ENCODE assay signal across 15 mouse cellular contexts in the genomic region with DNA sequence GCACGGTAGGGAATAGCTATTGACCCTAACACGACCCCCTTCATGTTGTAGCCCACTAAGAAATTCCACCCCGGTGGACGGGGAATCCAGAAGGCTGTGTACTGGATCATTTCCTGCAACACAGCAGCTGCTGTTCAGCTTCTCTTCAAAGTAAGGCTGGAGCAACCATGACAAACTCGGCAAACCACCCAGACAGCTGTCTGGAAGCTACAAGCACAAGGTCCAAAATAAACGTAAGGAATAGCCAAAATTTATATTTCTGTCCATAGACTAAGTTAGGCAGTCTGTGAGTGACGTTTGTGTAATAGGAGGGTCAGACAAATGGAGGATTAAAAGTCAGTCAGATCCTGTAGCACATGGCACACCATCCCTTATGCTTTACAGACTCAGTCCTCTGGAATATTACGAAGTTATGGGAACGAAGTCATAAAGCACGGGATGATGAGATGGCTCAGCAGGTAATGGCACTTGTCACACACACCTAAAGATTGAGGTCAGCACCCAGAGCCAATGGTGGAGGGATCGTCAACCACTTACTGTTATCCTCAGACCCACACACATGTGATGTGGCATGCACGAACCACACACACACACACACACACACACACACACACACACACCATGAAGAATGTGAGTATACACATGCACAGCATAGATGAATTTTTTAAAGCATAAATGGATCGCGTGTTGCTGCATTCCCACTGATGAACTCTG.
DNase-seq lines count a peak whose midpoint lies in the region; ATAC-seq and TF ChIP-seq lines count a peak whose summit lies in the region.
"Had no signal": no experiment of that assay in that cellular context is flagged by ENCODE, and none has a peak within 500 bp of the region (broad histone marks: within the 10 kb centered on the region; RNA-seq: fewer than 3 reads in every experiment).

No protein-coding gene starts in this region.

- no peak overlapping the region for H3ac ChIP-seq in myocyte (ENCODE audit: control insufficient read depth, insufficient read length)

- WGBS in heart, embryonic 14.5 days, result 34% methylated on average over 14 of the region's 14 CpGs
- WGBS in heart, adult 2 months, result 46% methylated on average over 14 of the region's 14 CpGs
- WGBS in lung, embryonic 16.5 days, result 46% methylated on average over 14 of the region's 14 CpGs
- 65% methylated on average over 14 of the region's 14 CpGs for WGBS in liver, embryonic 12.5 days (ENCODE audit: insufficient replicate concordance)

- no peak overlapping the region for H3K4me3 ChIP-seq in heart, embryonic 14.5 days (ENCODE audit: control insufficient read depth in 1 of 2, insufficient read depth in 1 of 2, low read depth in 1 of 2, low read length in 2 of 2)
- no peak overlapping the region for H3K4me3 ChIP-seq in heart, adult 2 months
- no peak overlapping the region for H3K4me3 ChIP-seq in lung, embryonic 16.5 days (ENCODE audit: low read length)
- H3K4me3 ChIP-seq in embryonic fibroblast, embryonic 13.5 days (ENCODE audit: insufficient read depth, low read length), result no peak overlapping the region
- no peak overlapping the region for H3K4me3 ChIP-seq in myocyte
- H3K4me3 ChIP-seq in liver, embryonic 12.5 days, result no peak overlapping the region

- TF ChIP-seq CTCF in heart, adult 2 months (IDR thresholded peaks at IDR 0.05), result no peak
- TF ChIP-seq CTCF in embryonic fibroblast, embryonic 13.5 days (IDR thresholded peaks at IDR 0.05; ENCODE audit: borderline replicate concordance, insufficient read depth, low read length), result no peak

- peaks cover 18 to 31% of the 10 kb centered on the region in 2 experiments for H3K4me1 ChIP-seq in heart, embryonic 14.5 days (ENCODE audit: control insufficient read depth in 2 of 2, insufficient read depth in 2 of 2, low read length in 2 of 2)
- H3K4me1 ChIP-seq in heart, adult 2 months (ENCODE audit: control insufficient read depth, insufficient read depth, low read length), result peaks cover 1% of the 10 kb centered on the region; the same call in 1 of the 2 replicates
- peaks cover 15% of the 10 kb centered on the region for H3K4me1 ChIP-seq in lung, embryonic 16.5 days (replicated peaks; ENCODE audit: control insufficient read depth, insufficient read depth, low read length)
- peaks cover 19% of the 10 kb centered on the region for H3K4me1 ChIP-seq in embryonic fibroblast, embryonic 13.5 days (ENCODE audit: control insufficient read depth, insufficient read depth, low read length)
- peaks cover 6% of the 10 kb centered on the region; the same call in 1 of the 2 replicates for H3K4me1 ChIP-seq in liver, embryonic 12.5 days

- no peak for TF ChIP-seq EP300 in heart, adult 2 months (IDR thresholded peaks at IDR 0.05; ENCODE audit: insufficient read depth, low read depth, low read length)

- no peaks in the 10 kb centered on the region for H3K36me3 ChIP-seq in heart, embryonic 14.5 days (ENCODE audit: control insufficient read depth, insufficient read depth, low read length)
- H3K36me3 ChIP-seq in heart, adult 2 months (ENCODE audit: control insufficient read depth, insufficient read depth, low read length), result no peaks in the 10 kb centered on the region
- no peaks in the 10 kb centered on the region for H3K36me3 ChIP-seq in lung, embryonic 16.5 days (ENCODE audit: control insufficient read depth, insufficient read depth, low read length)
- no peaks in the 10 kb centered on the region for H3K36me3 ChIP-seq in myocyte (ENCODE audit: control insufficient read depth, insufficient read depth)
- no peaks in the 10 kb centered on the region for H3K36me3 ChIP-seq in liver, embryonic 12.5 days

- H3K79me2 ChIP-seq in heart, adult 2 months (replicated peaks; ENCODE audit: control insufficient read depth, insufficient read depth, low read length), result no peaks in the 10 kb centered on the region
- H3K79me2 ChIP-seq in myocyte (ENCODE audit: control insufficient read depth, insufficient read depth), result peaks cover 61% of the 10 kb centered on the region

- H3K27me3 ChIP-seq in heart, embryonic 14.5 days (ENCODE audit: control insufficient read depth, insufficient read depth, low read length), result no peaks in the 10 kb centered on the region
- no peaks in the 10 kb centered on the region for H3K27me3 ChIP-seq in heart, adult 2 months (ENCODE audit: control insufficient read depth, insufficient read depth, low read length)
- H3K27me3 ChIP-seq in lung, embryonic 16.5 days (ENCODE audit: control insufficient read depth, insufficient read depth, low read depth, low read length), result no peaks in the 10 kb centered on the region
- no peaks in the 10 kb centered on the region for H3K27me3 ChIP-seq in myocyte (ENCODE audit: control insufficient read depth, insufficient read depth, insufficient read length)
- no peaks in the 10 kb centered on the region for H3K27me3 ChIP-seq in liver, embryonic 12.5 days (replicated peaks)
- H3K27me3 ChIP-seq: CH12.LX had no signal

- peak overlapping the region; percentile 6 to 28; a peak in 2 of 4 replicates for H3K27ac ChIP-seq in heart, embryonic 14.5 days (replicated peaks in 1 of 2; ENCODE audit: control insufficient read depth in 1 of 2, insufficient read depth in 1 of 2, low read depth in 2 of 2, low read length in 2 of 2)
- no peak overlapping the region for H3K27ac ChIP-seq in heart, adult 2 months
- H3K27ac ChIP-seq in lung, embryonic 16.5 days (ENCODE audit: low read length), result no peak overlapping the region
- H3K27ac ChIP-seq in embryonic fibroblast, embryonic 13.5 days (ENCODE audit: insufficient read depth, low read length), result peak overlapping the region; percentile 94
- H3K27ac ChIP-seq in liver, embryonic 12.5 days, result no peak overlapping the region

- H3K4me2 ChIP-seq in heart, embryonic 14.5 days (ENCODE audit: low read length), result peak overlapping the region; percentile 29
- no peak overlapping the region for H3K4me2 ChIP-seq in lung, embryonic 16.5 days (ENCODE audit: low read depth, low read length)
- H3K4me2 ChIP-seq in myocyte (ENCODE audit: low read depth), result peak overlapping the region; percentile 37
- no peak overlapping the region for H3K4me2 ChIP-seq in liver, embryonic 12.5 days

- H3K9ac ChIP-seq in heart, embryonic 14.5 days (ENCODE audit: low read length), result no peak overlapping the region
- no peak overlapping the region for H3K9ac ChIP-seq in heart, adult 2 months (ENCODE audit: low read depth, low read length)
- no peak overlapping the region for H3K9ac ChIP-seq in lung, embryonic 16.5 days (ENCODE audit: low read length)
- no peak overlapping the region for H3K9ac ChIP-seq in liver, embryonic 12.5 days

- no peaks in the 10 kb centered on the region for H3K9me3 ChIP-seq in heart, embryonic 14.5 days (ENCODE audit: control insufficient read depth, low read length)
- H3K9me3 ChIP-seq in lung, embryonic 16.5 days (ENCODE audit: control insufficient read depth, low read length), result no peaks in the 10 kb centered on the region
- no peaks in the 10 kb centered on the region for H3K9me3 ChIP-seq in liver, embryonic 12.5 days (replicated peaks)

- ATAC-seq in heart, embryonic 14.5 days (ENCODE audit: insufficient number of reproducible peaks, insufficient read depth, low FRiP score, low read depth), result no peak
- peak; percentile 35 for ATAC-seq in lung, embryonic 16.5 days (ENCODE audit: low read depth)
- no peak for ATAC-seq in liver, embryonic 12.5 days
- ATAC-seq: intestine, postnatal 0 days had no signal

- DNase-seq in heart, adult 2 months, result no peak
- no peak for DNase-seq in lung, postnatal 4 days
- no peak for DNase-seq in gastrocnemius, postnatal 36 days
- DNase-seq: cerebellum, postnatal 25 days; gastrocnemius, postnatal 14 days; lung, postnatal 14 days; right cerebral cortex, postnatal 4 days; thymus, adult 2 months had no signal

- intact Hi-C loops in heart, adult 2 months (cut with DNase I), result no loop called here
- intact Hi-C loops in gastrocnemius, postnatal 36 days (cut with DNase I), result no loop called here

- no peak for TF ChIP-seq POLR2A in heart, adult 2 months (IDR thresholded peaks at IDR 0.05; ENCODE audit: insufficient read depth, low read depth, low read length)
- TF ChIP-seq POLR2A in embryonic fibroblast, embryonic 13.5 days (IDR thresholded peaks at IDR 0.05; ENCODE audit: low read depth, low read length), result no peak
- no peak for TF ChIP-seq POLR2A in myocyte (IDR thresholded peaks at IDR 0.05; ENCODE audit: insufficient read length, low read depth)

TF ChIP-seq in myocyte, 11 proteins besides CTCF, POLR2A, EP300 and RAD21:
- TF ChIP-seq REST (IDR thresholded peaks at IDR 0.05; ENCODE audit: insufficient read depth, insufficient read length), result no peak
- TF ChIP-seq CEBPB (IDR thresholded peaks at IDR 0.05; ENCODE audit: insufficient read depth, poor library complexity, severe bottlenecking), result no peak
- TF ChIP-seq E2F4 (IDR thresholded peaks at IDR 0.05; ENCODE audit: insufficient read depth), result no peak
- TF ChIP-seq MYOD1 (IDR thresholded peaks at IDR 0.05; ENCODE audit: control insufficient read depth in 1 of 3, insufficient read length in 2 of 3, low read depth in 2 of 3), result peak; percentile 57 to 83 (median 74)
- no peak for TF ChIP-seq SRF (IDR thresholded peaks at IDR 0.05; ENCODE audit: control insufficient read depth, insufficient read length, low read depth)
- no peak for TF ChIP-seq USF1 (IDR thresholded peaks at IDR 0.05; ENCODE audit: low read depth)
- TF ChIP-seq MYOG (IDR thresholded peaks at IDR 0.05; ENCODE audit: control insufficient read depth in 1 of 3, insufficient read depth in 1 of 3, insufficient read length in 2 of 3, low read depth in 2 of 3), result peak in 2 of 3 experiments; percentile 75 to 91
- peak; percentile 57 for TF ChIP-seq TCF12 (IDR thresholded peaks at IDR 0.05; ENCODE audit: insufficient read depth, poor library complexity, severe bottlenecking)
- no peak for TF ChIP-seq TCF3 (IDR thresholded peaks at IDR 0.05; ENCODE audit: insufficient read length, low read depth)
- TF ChIP-seq POLR2AphosphoS2 (IDR thresholded peaks at IDR 0.05; ENCODE audit: insufficient read length, low read depth), result no peak
- no peak for TF ChIP-seq MAX (IDR thresholded peaks at IDR 0.05; ENCODE audit: low read depth)

Comparison
In these comparisons a context has a peak if more than half of its experiments do, and no peak if none do; other contexts are left out.
1. H3K27ac ChIP-seq: peak in heart, embryonic 14.5 days (2 of 2) and embryonic fibroblast, embryonic 13.5 days (single experiment); none in heart, adult 2 months (single experiment), lung, embryonic 16.5 days (single experiment) and liver, embryonic 12.5 days (single experiment).
2. H3K4me2 ChIP-seq: peak in heart, embryonic 14.5 days (single experiment) and myocyte (single experiment); none in lung, embryonic 16.5 days (single experiment) and liver, embryonic 12.5 days (single experiment).